Mouse (Mus musculus): ENCODE data around the gene Arnt2. TPM values are rescaled to one million over a fixed set of nuclear protein-coding genes. Genes with fewer than 3 reads are reported as not detected.

The Arnt2 gene
- total and polyA plus RNA-seq, 2 experiments from 2014 or later: 62.9 to 165 TPM

GRCm38 (mm10) chr7:84311624-84312023, 98.4 kb downstream of the Arnt2 start:
- TF ChIP-seq CTCF (IDR thresholded peaks at IDR 0.05): no peak
- no peaks in the 10 kb centered on the region for H3K9me3 ChIP-seq (ENCODE audit: low read length)
- peaks cover 15% of the 10 kb centered on the region for H3K36me3 ChIP-seq (ENCODE audit: insufficient read depth, low read length)
- no peak overlapping the region for H3K4me2 ChIP-seq (ENCODE audit: low read depth, low read length, poor library complexity, severe bottlenecking)
- 81% methylated on average over 3 of the region's 3 CpGs for WGBS
- no peak overlapping the region for H3K27ac ChIP-seq (ENCODE audit: low read depth, low read length)
- no peaks in the 10 kb centered on the region for H3K4me1 ChIP-seq (ENCODE audit: insufficient read depth, low read length)
- no peaks in the 10 kb centered on the region for H3K27me3 ChIP-seq (ENCODE audit: insufficient read depth, low read length)
- H3K4me3 ChIP-seq (ENCODE audit: low read depth, low read length): no peak overlapping the region
- no peak for DNase-seq (ENCODE audit: low spot score)
- no peak overlapping the region for H3K9ac ChIP-seq (replicated peaks; ENCODE audit: low read length, poor library complexity, severe bottlenecking)
- no peak for ATAC-seq (ENCODE audit: low FRiP score)

- no peak overlapping the region for H3K27ac ChIP-seq (ENCODE audit: low read depth, low read length)
- ATAC-seq (ENCODE audit: low FRiP score): no peak
- H3K36me3 ChIP-seq (ENCODE audit: insufficient read depth, low read length): peaks cover 15% of the 10 kb centered on the region
- WGBS: 80% methylated on average over 4 of the region's 4 CpGs
- H3K9me3 ChIP-seq (ENCODE audit: low read length): no peaks in the 10 kb centered on the region
- no peak overlapping the region for H3K4me3 ChIP-seq (ENCODE audit: low read depth, low read length)
- peak; percentile 63 for DNase-seq (ENCODE audit: low spot score)
- no peaks in the 10 kb centered on the region for H3K27me3 ChIP-seq (ENCODE audit: insufficient read depth, low read length)
- no peak for TF ChIP-seq CTCF (IDR thresholded peaks at IDR 0.05)
- H3K4me2 ChIP-seq (ENCODE audit: low read depth, low read length, poor library complexity, severe bottlenecking): no peak overlapping the region
- H3K9ac ChIP-seq (replicated peaks; ENCODE audit: low read length, poor library complexity, severe bottlenecking): no peak overlapping the region
- H3K4me1 ChIP-seq (ENCODE audit: insufficient read depth, low read length): no peaks in the 10 kb centered on the region
Measured at GRCm38 (mm10) chr7:84310909-84311311, 99.1 kb downstream of the Arnt2 start.

GRCm38 (mm10) chr7:84307329-84307925, 102.5 kb downstream of the Arnt2 start:
- no peak overlapping the region for H3K4me2 ChIP-seq (ENCODE audit: low read depth, low read length, poor library complexity, severe bottlenecking)

GRCm38 (mm10) chr7:84300261-84300660, 109.7 kb downstream of the Arnt2 start:
- WGBS: 92% methylated on average over 1 of the region's 1 CpGs

More at GRCm38 (mm10) chr7:84307329-84307925, 102.5 kb downstream of the Arnt2 start:
- no peak overlapping the region for H3K9ac ChIP-seq (replicated peaks; ENCODE audit: low read length, poor library complexity, severe bottlenecking)
- no peaks in the 10 kb centered on the region for H3K9me3 ChIP-seq (ENCODE audit: low read length)
- peak; percentile 76 for DNase-seq (ENCODE audit: low spot score)
- peak; percentile 45; the same call in 1 of the 2 replicates for ATAC-seq (ENCODE audit: low FRiP score)
- 66% methylated on average over 3 of the region's 3 CpGs for WGBS
- H3K27ac ChIP-seq (ENCODE audit: low read depth, low read length): no peak overlapping the region
- no peak for TF ChIP-seq CTCF (IDR thresholded peaks at IDR 0.05)
- H3K4me1 ChIP-seq (ENCODE audit: insufficient read depth, low read length): no peaks in the 10 kb centered on the region
- no peaks in the 10 kb centered on the region for H3K27me3 ChIP-seq (ENCODE audit: insufficient read depth, low read length)
- peaks cover 18% of the 10 kb centered on the region for H3K36me3 ChIP-seq (ENCODE audit: insufficient read depth, low read length)
- no peak overlapping the region for H3K4me3 ChIP-seq (ENCODE audit: low read depth, low read length)

GRCm38 (mm10) chr7:84299601-84300000, 110.4 kb downstream of the Arnt2 start:
- H3K27me3 ChIP-seq (ENCODE audit: insufficient read depth, low read length): no peaks in the 10 kb centered on the region
- WGBS: 92% methylated on average over 4 of the region's 4 CpGs
- no peak for ATAC-seq (ENCODE audit: low FRiP score)
- H3K4me3 ChIP-seq (ENCODE audit: low read depth, low read length): no peak overlapping the region
- no peak overlapping the region for H3K9ac ChIP-seq (replicated peaks; ENCODE audit: low read length, poor library complexity, severe bottlenecking)
- no peak for TF ChIP-seq CTCF (IDR thresholded peaks at IDR 0.05)
- no peak for DNase-seq (ENCODE audit: low spot score)
- no peaks in the 10 kb centered on the region for H3K4me1 ChIP-seq (ENCODE audit: insufficient read depth, low read length)
- peaks cover 1% of the 10 kb centered on the region; the same call in 1 of the 2 replicates for H3K36me3 ChIP-seq (ENCODE audit: insufficient read depth, low read length)
- H3K4me2 ChIP-seq (ENCODE audit: low read depth, low read length, poor library complexity, severe bottlenecking): no peak overlapping the region
- no peaks in the 10 kb centered on the region for H3K9me3 ChIP-seq (ENCODE audit: low read length)
- no peak overlapping the region for H3K27ac ChIP-seq (ENCODE audit: low read depth, low read length)

More at GRCm38 (mm10) chr7:84300261-84300660, 109.7 kb downstream of the Arnt2 start:
- no peak for ATAC-seq (ENCODE audit: low FRiP score)
- H3K27ac ChIP-seq (ENCODE audit: low read depth, low read length): no peak overlapping the region
- no peaks in the 10 kb centered on the region for H3K9me3 ChIP-seq (ENCODE audit: low read length)
- no peak for DNase-seq (ENCODE audit: low spot score)
- H3K27me3 ChIP-seq (ENCODE audit: insufficient read depth, low read length): no peaks in the 10 kb centered on the region
- TF ChIP-seq CTCF (IDR thresholded peaks at IDR 0.05): no peak
- no peak overlapping the region for H3K4me2 ChIP-seq (ENCODE audit: low read depth, low read length, poor library complexity, severe bottlenecking)
- peaks cover 6% of the 10 kb centered on the region; the same call in 1 of the 2 replicates for H3K36me3 ChIP-seq (ENCODE audit: insufficient read depth, low read length)
- no peaks in the 10 kb centered on the region for H3K4me1 ChIP-seq (ENCODE audit: insufficient read depth, low read length)
- H3K4me3 ChIP-seq (ENCODE audit: low read depth, low read length): no peak overlapping the region
- no peak overlapping the region for H3K9ac ChIP-seq (replicated peaks; ENCODE audit: low read length, poor library complexity, severe bottlenecking)

GRCm38 (mm10) chr7:84293054-84293453, 116.9 kb downstream of the Arnt2 start:
- ATAC-seq (ENCODE audit: low FRiP score) (no peak), DNase-seq (ENCODE audit: low spot score) (no peak)
- Histone ChIP-seq H3K4me2 (ENCODE audit: low read depth, low read length, poor library complexity, severe bottlenecking) (no peak overlapping the region), H3K4me3 (ENCODE audit: low read depth, low read length) (no peak overlapping the region), H3K4me1 (ENCODE audit: insufficient read depth, low read length) (no peaks in the 10 kb centered on the region), H3K9ac (replicated peaks; ENCODE audit: low read length, poor library complexity, severe bottlenecking) (no peak overlapping the region), H3K36me3 (ENCODE audit: insufficient read depth, low read length) (0 out of 2 replicates have a peak, but pooled peaks cover 6% of the 10 kb centered on the region), H3K27ac (ENCODE audit: low read depth, low read length) (no peak overlapping the region), H3K27me3 (ENCODE audit: insufficient read depth, low read length) (no peaks in the 10 kb centered on the region), H3K9me3 (ENCODE audit: low read length) (no peaks in the 10 kb centered on the region)
- 93% methylated on average over 7 of the region's 7 CpGs for WGBS
- TF ChIP-seq CTCF (IDR thresholded peaks at IDR 0.05): no peak

Data from midbrain, postnatal 0 days (tissue).